7 mouse cellular contexts compared by ENCODE assay signal in genomic region chr12:11336845-11337244, GRCm38 (mm10).
A peak's percentile ranks its signal among the peaks of the same experiment; 100 is the strongest.
DNase-seq lines count a peak whose midpoint lies in the region; ATAC-seq and TF ChIP-seq lines count a peak whose summit lies in the region.

No protein-coding gene starts in this region.

- peak; percentile 78 for TF ChIP-seq CTCF in left cerebral cortex, adult 2 months (IDR thresholded peaks at IDR 0.05)
- TF ChIP-seq CTCF in G1E (IDR thresholded peaks at IDR 0.05; ENCODE audit: low read depth, low read length), result 0 out of 2 replicates have a peak, but pooled peaks have one; percentile 8

- H3K27me3 ChIP-seq in G1E (ENCODE audit: insufficient read depth, low read length), result peaks cover 2% of the 10 kb centered on the region; the same call in 1 of the 2 replicates

- H3K4me1 ChIP-seq in G1E (ENCODE audit: insufficient read depth, low read depth, low read length), result no peaks in the 10 kb centered on the region

- H3K27ac ChIP-seq in left cerebral cortex, adult 2 months, result no peak overlapping the region

- H3K36me3 ChIP-seq in G1E (replicated peaks), result no peaks in the 10 kb centered on the region

- no peak overlapping the region for H3K4me3 ChIP-seq in left cerebral cortex, adult 2 months
- no peak overlapping the region for H3K4me3 ChIP-seq in G1E (ENCODE audit: low read depth, low read length)

- intact Hi-C loops in left cerebral cortex, adult 2 months (cut with DNase I), result loop anchor here (5.0 kb wide), 1 partner anchor 140 kb away; no protein-coding TSS in a partner anchor

- peak in 1 of 2 experiments; percentile 51 for DNase-seq in left cerebral cortex, adult 2 months (ENCODE audit: extremely low spot score in 1 of 2, low spot score in 2 of 2)
- no peak for DNase-seq in left cerebral cortex, adult 8-10 months (ENCODE audit: low spot score in 2 of 2)
- peak; percentile 79 for DNase-seq in CD4-positive, CD25-positive, alpha-beta regulatory T cell, adult 2 months (ENCODE audit: low read depth, low spot score)
- no peak for DNase-seq in G1E (ENCODE audit: low spot score)
- DNase-seq in cerebellum, postnatal 36 days, result peak; percentile 46 to 51
- peak; percentile 81 for DNase-seq in kidney, postnatal 10 days
- DNase-seq in naive thymus-derived CD4-positive, alpha-beta T cell, adult 2 months (ENCODE audit: low read depth), result peak; percentile 74

- ATAC-seq in G1E (ENCODE audit: extremely low read depth, insufficient number of reproducible peaks, low FRiP score, poor library complexity, severe bottlenecking), result no peak; the same call in 1 of the 2 replicates

- no peaks in the 10 kb centered on the region for H3K9me3 ChIP-seq in G1E (replicated peaks)

Comparison
In these comparisons a context has a peak if more than half of its experiments do, and no peak if none do; other contexts are left out.
1. DNase-seq: peak in CD4-positive, CD25-positive, alpha-beta regulatory T cell, adult 2 months (single experiment), cerebellum, postnatal 36 days (2 of 2), kidney, postnatal 10 days (single experiment) and naive thymus-derived CD4-positive, alpha-beta T cell, adult 2 months (single experiment); none in left cerebral cortex, adult 8-10 months (0 of 2) and G1E (single experiment).